Mouse (Mus musculus) retina, embryonic 14.5 days (tissue): Measurements from ENCODE around the gene Mup9.
"Not testable (repeated sequence)": the region's sequence is repeated elsewhere in the genome, so short reads cannot be mapped to it uniquely, and the experiment has no call there.

Experiments used
- DNase-seq: peaks from one replicate; pipeline ENCODE4 v3.0.0-alpha.2; 2015; ENCODE audit warnings: low spot score

The Mup9 gene

GRCm38 (mm10) chr4:60421852-60422251 lies at the start of gene Mup9:
Gene Mup9 (minus strand): TSS chr4:60421952.
- not testable (repeated sequence) for DNase-seq
